Mouse (Mus musculus) CH12.LX (cell line): ENCODE measurements around the gene Sp3. TPM values are rescaled to one million over a fixed set of nuclear protein-coding genes. Genes with fewer than 3 reads are reported as not detected.

Experiments
- DNase-seq: peaks from one replicate; pipeline ENCODE4 v3.0.0-alpha.2; 2013; ENCODE audit errors: extremely low read depth
- H3K27ac ChIP-seq: 2 replicates; pipeline ENCODE4 v1.5.1; 2012; ENCODE audit warnings: low read depth, mild to moderate bottlenecking, control low read depth, moderate library complexity; ENCODE audit not compliant: insufficient read depth
- H3K27me3 ChIP-seq: replicated peaks from 2 replicates; pipeline ENCODE3; 2012; ENCODE audit warnings: inconsistent platforms
- H3K36me3 ChIP-seq, 2 experiments: replicated peaks in 1 of 2; 2 replicates each; pipeline versions ENCODE3 to v1.6.1; 2012; ENCODE audit warnings: inconsistent platforms in 1 of 2, low read length in 1 of 2, mild to moderate bottlenecking in 1 of 2, mixed read lengths in 1 of 2, moderate library complexity in 1 of 2; ENCODE audit not compliant: control insufficient read depth in 1 of 2, insufficient read depth in 1 of 2
- H3K4me1 ChIP-seq, 2 experiments: 2 replicates each; pipeline ENCODE4 v1.6.1; 2012; ENCODE audit warnings: inconsistent platforms in 1 of 2, moderate library complexity in 1 of 2; ENCODE audit not compliant: insufficient read depth in 2 of 2, control insufficient read depth in 1 of 2
- H3K4me2 ChIP-seq: 2 replicates; pipeline ENCODE4 v1.6.1; 2012; ENCODE audit warnings: low read depth, mild to moderate bottlenecking, control low read depth; ENCODE audit not compliant: poor library complexity, insufficient read depth, severe bottlenecking
- H3K4me3 ChIP-seq, 3 experiments: fragments of 150-350 bp in 1 of 3; sonication (generic) in 1 of 3; replicated peaks in 1 of 3; 2 replicates each; pipeline versions ENCODE3 to v1.5.1; 2011 to 2012; ENCODE audit warnings: low read depth in 2 of 3, low read length in 2 of 3, mild to moderate bottlenecking in 2 of 3, moderate library complexity in 2 of 3, control low read depth in 1 of 3, improper control_type of control experiment in 1 of 3, inconsistent platforms in 1 of 3, mixed read lengths in 1 of 3; ENCODE audit not compliant: poor library complexity in 1 of 3
- H3K79me2 ChIP-seq: replicated peaks from 2 replicates; pipeline ENCODE4 v1.6.1; 2012; ENCODE audit warnings: mild to moderate bottlenecking, moderate library complexity; ENCODE audit not compliant: control insufficient read depth, poor library complexity, insufficient read depth, severe bottlenecking; ENCODE audit errors: extremely low read depth
- H3K9ac ChIP-seq: 2 replicates; pipeline ENCODE4 v1.6.1; 2012; ENCODE audit warnings: low read depth, mild to moderate bottlenecking, control low read depth, moderate library complexity; ENCODE audit not compliant: insufficient read depth
- H3K9me3 ChIP-seq: replicated peaks from 2 replicates; pipeline ENCODE3; 2012; ENCODE audit warnings: low read length, inconsistent platforms, mixed read lengths
- BHLHE40 ChIP-seq: IDR thresholded peaks from 2 replicates; pipeline ENCODE4 v1.6.1; 2011; ENCODE audit warnings: mild to moderate bottlenecking, low read depth, low read length, improper control_type of control experiment
- CHD1 ChIP-seq: IDR thresholded peaks from 2 replicates; pipeline ENCODE4 v1.6.1; 2012; ENCODE audit warnings: low read depth, low read length, improper control_type of control experiment, inconsistent platforms
- EP300 ChIP-seq: IDR thresholded peaks from 2 replicates; pipeline ENCODE4 v1.6.1; 2011; ENCODE audit warnings: low read length, improper control_type of control experiment
- ETS1 ChIP-seq: conservative IDR thresholded peaks from 2 replicates; pipeline ENCODE4 v1.6.1; 2012; ENCODE audit warnings: low read depth, mild to moderate bottlenecking, inconsistent platforms, low read length, improper control_type of control experiment, moderate library complexity
- JUND ChIP-seq: conservative IDR thresholded peaks from 2 replicates; pipeline ENCODE4 v1.6.1; 2011; ENCODE audit warnings: low read depth, low read length, improper control_type of control experiment
- KAT2A ChIP-seq: IDR thresholded peaks from 2 replicates; pipeline ENCODE4 v1.6.1; 2012; ENCODE audit warnings: low read length, improper control_type of control experiment, inconsistent platforms; ENCODE audit not compliant: insufficient replicate concordance
- MAFK ChIP-seq: IDR thresholded peaks from 2 replicates; pipeline ENCODE4 v1.6.1; 2011; ENCODE audit warnings: low read length, improper control_type of control experiment; ENCODE audit not compliant: insufficient replicate concordance
- MAX ChIP-seq: IDR thresholded peaks from 2 replicates; pipeline ENCODE4 v1.6.1; 2011; ENCODE audit warnings: low read length, improper control_type of control experiment
- MAZ ChIP-seq: IDR thresholded peaks from 2 replicates; pipeline ENCODE4 v1.6.1; 2012; ENCODE audit warnings: low read depth, mild to moderate bottlenecking, inconsistent platforms, low read length, improper control_type of control experiment, moderate library complexity
- MEF2A ChIP-seq: IDR thresholded peaks from 2 replicates; pipeline ENCODE4 v1.6.1; 2014; ENCODE audit warnings: low read depth, mild to moderate bottlenecking, inconsistent platforms, low read length, improper control_type of control experiment, borderline replicate concordance
- MXI1 ChIP-seq: IDR thresholded peaks from 2 replicates; pipeline ENCODE4 v1.6.1; 2011; ENCODE audit warnings: mild to moderate bottlenecking, low read depth, low read length, improper control_type of control experiment
- NELFE ChIP-seq: IDR thresholded peaks from 2 replicates; pipeline ENCODE4 v1.6.1; 2011; ENCODE audit warnings: low read depth, low read length, improper control_type of control experiment
- RCOR1 ChIP-seq: conservative IDR thresholded peaks from 2 replicates; pipeline ENCODE4 v1.6.1; 2012; ENCODE audit warnings: low read depth, mild to moderate bottlenecking, inconsistent platforms, low read length, improper control_type of control experiment
- TBP ChIP-seq: conservative IDR thresholded peaks from 2 replicates; pipeline ENCODE4 v1.6.1; 2011; ENCODE audit warnings: low read depth, low read length, improper control_type of control experiment
- UBTF ChIP-seq: IDR thresholded peaks from 2 replicates; pipeline ENCODE4 v1.6.1; 2012; ENCODE audit warnings: low read depth, mild to moderate bottlenecking, inconsistent platforms, low read length, improper control_type of control experiment, moderate library complexity
- ZC3H11A ChIP-seq: IDR thresholded peaks from 2 replicates; pipeline ENCODE4 v1.6.1; 2012; ENCODE audit warnings: low read depth, mild to moderate bottlenecking, inconsistent platforms, low read length, improper control_type of control experiment
- ZKSCAN1 ChIP-seq: IDR thresholded peaks from 2 replicates; pipeline ENCODE4 v1.6.1; 2012; ENCODE audit warnings: low read depth, inconsistent platforms, low read length, improper control_type of control experiment, borderline replicate concordance
- ZMIZ1 ChIP-seq: IDR thresholded peaks from 2 replicates; pipeline ENCODE4 v1.6.1; 2012; ENCODE audit warnings: low read depth, mild to moderate bottlenecking, inconsistent platforms, low read length, improper control_type of control experiment
- dilution Hi-C: fragments of 300-500 bp; cut with MboI; formaldehyde crosslinking; loops from 2 replicates; pipeline ENCODE4 v1.14.3; 2020; ENCODE audit warnings: low sequenced_read_pairs; ENCODE audit not compliant: extremely low pct_unique_long_range_greater_than_20kb, extremely low pct_ligation_motif_present
- in situ Hi-C: fragments of 300-500 bp; cut with MboI; formaldehyde crosslinking; loops from 3 replicates; pipeline ENCODE4 v1.14.3; 2019; ENCODE audit warnings: low sequenced_read_pairs, low pct_ligation_motif_present, low pct_unique_long_range_greater_than_20kb, mixed read lengths
- polyA plus RNA-seq: library from polyadenylated mRNA; unstranded; fragments of >175 nt; gene quantifications from 2 replicates; pipeline ENCODE4 v1.2.1, GENCODE M21; 2012; ENCODE audit warnings: low read depth; ENCODE audit not compliant: insufficient read length
- total RNA-seq, 2 experiments: library from RNA; depleted of rRNA; stranded (reverse); fragments of 300-350 nt in 1 of 2; fragments of >200 nt in 1 of 2; gene quantifications; 2 replicates each; pipeline ENCODE4 v1.2.3; 2012 to 2014

The Sp3 gene
- total and polyA plus RNA-seq, 3 experiments: 37.7 to 86.8 (median 40.4) TPM

GRCm38 (mm10) chr2:72956415-72956814 lies 23.8 kb downstream of the Sp3 start:
- no peak overlapping the region for H3K4me3 ChIP-seq
- TF ChIP-seq MAFK: no peak
- no peak for TF ChIP-seq ETS1
- TF ChIP-seq KAT2A: no peak
- TF ChIP-seq MEF2A: no peak
- no peak for TF ChIP-seq EP300
- TF ChIP-seq ZMIZ1: no peak
- TF ChIP-seq TBP: no peak
- TF ChIP-seq MXI1: no peak
- TF ChIP-seq MAZ: no peak
- no peak for TF ChIP-seq NELFE
- TF ChIP-seq JUND: no peak
- TF ChIP-seq RCOR1: no peak
- TF ChIP-seq BHLHE40: no peak
- TF ChIP-seq ZKSCAN1: no peak
- TF ChIP-seq MAX: no peak
- no peak for TF ChIP-seq CHD1
- no peak for TF ChIP-seq UBTF
- TF ChIP-seq ZC3H11A: no peak
- H3K9me3 ChIP-seq: peaks cover 2% of the 10 kb centered on the region
- H3K4me2 ChIP-seq: no peak overlapping the region
- no peaks in the 10 kb centered on the region for H3K27me3 ChIP-seq
- H3K79me2 ChIP-seq: peaks cover 85% of the 10 kb centered on the region
- no peak overlapping the region for H3K9ac ChIP-seq
- dilution Hi-C loops: no loop called here
- no peak overlapping the region for H3K27ac ChIP-seq
- no peaks in the 10 kb centered on the region for H3K4me1 ChIP-seq
- in situ Hi-C loops: loop anchor here (25.0 kb wide), 1 partner anchor 331 kb away; no protein-coding TSS in a partner anchor
- peaks cover 38 to 79% of the 10 kb centered on the region in 2 experiments for H3K36me3 ChIP-seq
- no peak for DNase-seq

GRCm38 (mm10) chr2:72952979-72953378 lies 27.3 kb downstream of the Sp3 start:
- Histone ChIP-seq H3K9me3 (peaks cover 2% of the 10 kb centered on the region), H3K79me2 (peaks cover 85% of the 10 kb centered on the region), H3K4me1 (no peaks in the 10 kb centered on the region), H3K9ac (no peak overlapping the region), H3K36me3 (peaks cover 28 to 70% of the 10 kb centered on the region in 2 experiments), H3K4me2 (no peak overlapping the region), H3K27me3 (no peaks in the 10 kb centered on the region), H3K27ac (no peak overlapping the region), H3K4me3 (no peak overlapping the region)
- DNase-seq: no peak
- TF ChIP-seq ETS1 (no peak), MEF2A (no peak)
- in situ Hi-C loops: loop anchor here (25.0 kb wide), 1 partner anchor 334 kb away; no protein-coding TSS in a partner anchor
- dilution Hi-C loops: no loop called here
